In the genomic region with DNA sequence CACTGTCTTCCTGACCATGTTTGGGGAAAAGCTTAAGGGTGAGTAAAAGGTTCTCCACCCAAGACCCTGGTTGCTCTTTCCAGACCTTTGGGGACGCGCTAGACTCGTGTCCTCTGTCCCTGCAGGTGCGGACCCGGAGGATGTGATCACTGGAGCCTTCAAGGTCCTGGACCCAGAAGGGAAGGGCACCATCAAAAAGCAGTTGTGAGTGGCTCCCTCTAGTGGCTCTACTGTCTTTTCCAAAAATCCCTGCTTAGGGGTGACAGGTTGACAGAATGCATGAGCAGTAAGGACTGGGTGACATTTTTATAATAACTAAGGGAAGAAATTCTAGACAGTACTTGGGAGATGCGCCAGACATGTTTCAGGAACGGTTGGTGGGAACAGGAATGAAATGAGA, we compare ENCODE assay signal across 8 mouse cellular contexts. TPM values are rescaled to one million over a fixed set of nuclear protein-coding genes. Genes with fewer than 3 reads are reported as not detected.
DNase-seq lines count a peak whose midpoint lies in the region; ATAC-seq and TF ChIP-seq lines count a peak whose summit lies in the region.

No protein-coding gene starts in this region.

- no peaks in the 10 kb centered on the region for H3K79me2 ChIP-seq in heart, adult 2 months (replicated peaks; ENCODE audit: control insufficient read depth, insufficient read depth, low read length)

- no peak overlapping the region for H3K9ac ChIP-seq in heart, adult 2 months (ENCODE audit: low read depth, low read length)
- H3K9ac ChIP-seq in limb, embryonic 13.5 days, result no peak overlapping the region

- TF ChIP-seq EP300 in heart, adult 2 months (IDR thresholded peaks at IDR 0.05; ENCODE audit: insufficient read depth, low read depth, low read length), result no peak

- H3K4me2 ChIP-seq in limb, embryonic 13.5 days (replicated peaks), result peak overlapping the region; percentile 70

- no peak overlapping the region for H3K27ac ChIP-seq in heart, adult 2 months
- 0 out of 2 replicates have a peak overlapping the region, but pooled peaks have one; percentile 39 for H3K27ac ChIP-seq in limb, embryonic 13.5 days

- no peak for TF ChIP-seq POLR2A in heart, adult 2 months (IDR thresholded peaks at IDR 0.05; ENCODE audit: insufficient read depth, low read depth, low read length)

- no peaks in the 10 kb centered on the region for H3K36me3 ChIP-seq in heart, adult 2 months (ENCODE audit: control insufficient read depth, insufficient read depth, low read length)
- no peaks in the 10 kb centered on the region for H3K36me3 ChIP-seq in limb, embryonic 13.5 days

- ATAC-seq in limb, embryonic 13.5 days (ENCODE audit: low FRiP score, low read depth), result no peak
- ATAC-seq in megakaryocyte-erythroid progenitor cell, adult 5-6 weeks (replicated peaks; ENCODE audit: low FRiP score, low TSS enrichment, poor library complexity, severe bottlenecking), result no peak

- intact Hi-C loops in heart, adult 2 months (cut with DNase I), result no loop called here
- intact Hi-C loops in heart, postnatal 25 days (cut with DNase I), result no loop called here

- no peaks in the 10 kb centered on the region for H3K9me3 ChIP-seq in limb, embryonic 13.5 days

- no peak for DNase-seq in heart, adult 2 months
- DNase-seq in heart, postnatal 25 days (ENCODE audit: low spot score), result no peak
- DNase-seq in 3T3-L1 (ENCODE audit: low read depth, low spot score) (peak; percentile 44), MEL-GATA-1-ER (ENCODE audit: extremely low read depth, low read depth) (peak; percentile 61)
- DNase-seq in yolk sac, embryonic 10.5 days (ENCODE audit: low spot score), result no peak
- DNase-seq in layer of hippocampus, adult 18-20 months (ENCODE audit: low spot score in 2 of 2), result no peak

- peaks cover 3% of the 10 kb centered on the region for H3K4me1 ChIP-seq in heart, adult 2 months (ENCODE audit: control insufficient read depth, insufficient read depth, low read length)
- peaks cover 25% of the 10 kb centered on the region for H3K4me1 ChIP-seq in limb, embryonic 13.5 days

- H3K27me3 ChIP-seq in heart, adult 2 months (ENCODE audit: control insufficient read depth, insufficient read depth, low read length), result no peaks in the 10 kb centered on the region
- H3K27me3 ChIP-seq in limb, embryonic 13.5 days, result peaks cover 9% of the 10 kb centered on the region; the same call in 1 of the 2 replicates

- peak; percentile 82 for TF ChIP-seq CTCF in heart, adult 2 months (IDR thresholded peaks at IDR 0.05)

- H3K4me3 ChIP-seq in heart, adult 2 months, result no peak overlapping the region
- H3K4me3 ChIP-seq in limb, embryonic 13.5 days, result peak overlapping the region; percentile 42

- 43% methylated on average over 7 of the region's 7 CpGs for WGBS in heart, adult 2 months
- WGBS in limb, embryonic 13.5 days, result 32% methylated on average over 7 of the region's 7 CpGs

RNA-seq across cellular contexts. Expression of a gene that starts 4.8 kb away (rescaled TPM):
- total RNA-seq in heart, adult 2 months (2021), result 1 to 10 TPM; 3.5 TPM
- polyA plus RNA-seq in heart, adult 2 months (2012; rRNA removed), result 0.74 and 1.1 TPM in 2 replicates
- total RNA-seq in heart, postnatal 25 days (2021), result 1 to 10 TPM in 1 of 2 experiments, under 1 TPM in 1; 0.99 to 2.9 TPM
- 350 and 353 TPM in 2 replicates for polyA plus RNA-seq in limb, embryonic 13.5 days (2015; fragmentation: Nextera tagmentation; extraction: Ambion mirVana)
- 36.1 and 48.6 TPM in 2 replicates for total RNA-seq in megakaryocyte-erythroid progenitor cell, adult 5-6 weeks (2014; fragmentation: Nextera tagmentation)
- 22.2 and 30.8 TPM in 2 replicates for total RNA-seq in megakaryocyte-erythroid progenitor cell, adult 5-6 weeks (2017)
- 1 to 10 TPM; 1.7 to 2.2 TPM for total RNA-seq in layer of hippocampus, adult 18-20 months (2021)

RNA-seq across cellular contexts. Expression of a gene that starts 5.2 kb away (rescaled TPM):
- total RNA-seq in heart, adult 2 months (2021), result 10 to 100 TPM; 20.5 to 22.0 TPM
- 13.6 and 17.4 TPM in 2 replicates for polyA plus RNA-seq in heart, adult 2 months (2012; rRNA removed)
- total RNA-seq in heart, postnatal 25 days (2021), result 10 to 100 TPM; 28.8 to 29.1 TPM
- polyA plus RNA-seq in limb, embryonic 13.5 days (2015; fragmentation: Nextera tagmentation; extraction: Ambion mirVana), result 31.7 and 34.8 TPM in 2 replicates
- total RNA-seq in megakaryocyte-erythroid progenitor cell, adult 5-6 weeks (2014; fragmentation: Nextera tagmentation), result 25.5 and 35.8 TPM in 2 replicates
- 23.9 and 41.0 TPM in 2 replicates for total RNA-seq in megakaryocyte-erythroid progenitor cell, adult 5-6 weeks (2017)
- total RNA-seq in layer of hippocampus, adult 18-20 months (2021), result 100 to 1,000 TPM in 1 of 2 experiments, 10 to 100 TPM in 1; 93.5 to 106 TPM

RNA-seq across cellular contexts. Expression of a gene that starts 17.6 kb away (rescaled TPM):
- 10 to 100 TPM; 33.4 to 35.2 TPM for total RNA-seq in heart, adult 2 months (2021)
- polyA plus RNA-seq in heart, adult 2 months (2012; rRNA removed), result 18.2 and 26.9 TPM in 2 replicates
- total RNA-seq in heart, postnatal 25 days (2021), result 10 to 100 TPM; 35.6 to 38.1 TPM
- 72.2 and 72.4 TPM in 2 replicates for polyA plus RNA-seq in limb, embryonic 13.5 days (2015; fragmentation: Nextera tagmentation; extraction: Ambion mirVana)
- 49.6 and 54.8 TPM in 2 replicates for total RNA-seq in megakaryocyte-erythroid progenitor cell, adult 5-6 weeks (2014; fragmentation: Nextera tagmentation)
- total RNA-seq in megakaryocyte-erythroid progenitor cell, adult 5-6 weeks (2017), result 51.8 and 63.3 TPM in 2 replicates
- total RNA-seq in layer of hippocampus, adult 18-20 months (2021), result 100 to 1,000 TPM in 1 of 2 experiments, 10 to 100 TPM in 1; 87.8 to 105 TPM

RNA-seq across cellular contexts. Expression of a gene that starts 19.4 kb away (rescaled TPM):
- total RNA-seq in heart, adult 2 months (2021), result 1 to 10 TPM; 6.0 to 6.3 TPM
- 5.0 and 6.5 TPM in 2 replicates for polyA plus RNA-seq in heart, adult 2 months (2012; rRNA removed)
- total RNA-seq in heart, postnatal 25 days (2021), result 1 to 10 TPM; 6.0 to 7.1 TPM
- polyA plus RNA-seq in limb, embryonic 13.5 days (2015; fragmentation: Nextera tagmentation; extraction: Ambion mirVana), result 51.8 and 52.1 TPM in 2 replicates
- 17.0 and 18.3 TPM in 2 replicates for total RNA-seq in megakaryocyte-erythroid progenitor cell, adult 5-6 weeks (2014; fragmentation: Nextera tagmentation)
- 22.7 and 31.7 TPM in 2 replicates for total RNA-seq in megakaryocyte-erythroid progenitor cell, adult 5-6 weeks (2017)
- 10 to 100 TPM; 22.4 TPM for total RNA-seq in layer of hippocampus, adult 18-20 months (2021)

RNA-seq across cellular contexts. Expression of a gene that starts 19.4 kb away (rescaled TPM):
- total RNA-seq in heart, adult 2 months (2021), result 1 to 10 TPM; 2.5 to 4.7 TPM
- polyA plus RNA-seq in heart, adult 2 months (2012; rRNA removed), result 6.2 and 13.0 TPM in 2 replicates
- 1 to 10 TPM; 3.2 to 6.7 TPM for total RNA-seq in heart, postnatal 25 days (2021)
- 23.5 and 27.9 TPM in 2 replicates for polyA plus RNA-seq in limb, embryonic 13.5 days (2015; fragmentation: Nextera tagmentation; extraction: Ambion mirVana)
- total RNA-seq in megakaryocyte-erythroid progenitor cell, adult 5-6 weeks (2014; fragmentation: Nextera tagmentation), result 41.3 and 47.7 TPM in 2 replicates
- total RNA-seq in megakaryocyte-erythroid progenitor cell, adult 5-6 weeks (2017), result 24.8 and 25.5 TPM in 2 replicates
- 1 to 10 TPM; 5.9 to 7.9 TPM for total RNA-seq in layer of hippocampus, adult 18-20 months (2021)

Comparison
In these comparisons a context has a peak if more than half of its experiments do, and no peak if none do; other contexts are left out.
1. DNase-seq: peak in 3T3-L1 (single experiment) and MEL-GATA-1-ER (single experiment); none in heart, adult 2 months (0 of 2), heart, postnatal 25 days (single experiment), yolk sac, embryonic 10.5 days (single experiment) and layer of hippocampus, adult 18-20 months (0 of 2).
2. RNA of a gene that starts 4.8 kb away (total RNA-seq): 22.2 to 48.6 TPM in megakaryocyte-erythroid progenitor cell, adult 5-6 weeks; 3.5 TPM in heart, adult 2 months, 0.99 to 2.9 TPM in heart, postnatal 25 days and 1.7 to 2.2 TPM in layer of hippocampus, adult 18-20 months; every median in the first group is over 4 times any median in the second.